Mouse (Mus musculus) cerebral cortex, adult 2 months (tissue): ENCODE results near the gene Ptov1.

Experiments used
- WGBS: fragments of 180-500 bp; shearing (Covaris S2); methylation state at CpG from one replicate; pipeline ENCODE4 v1.1.7; 2018; 5-methylcytosine and 5-hydroxymethylcytosine counted together

The Ptov1 gene

DNA sequence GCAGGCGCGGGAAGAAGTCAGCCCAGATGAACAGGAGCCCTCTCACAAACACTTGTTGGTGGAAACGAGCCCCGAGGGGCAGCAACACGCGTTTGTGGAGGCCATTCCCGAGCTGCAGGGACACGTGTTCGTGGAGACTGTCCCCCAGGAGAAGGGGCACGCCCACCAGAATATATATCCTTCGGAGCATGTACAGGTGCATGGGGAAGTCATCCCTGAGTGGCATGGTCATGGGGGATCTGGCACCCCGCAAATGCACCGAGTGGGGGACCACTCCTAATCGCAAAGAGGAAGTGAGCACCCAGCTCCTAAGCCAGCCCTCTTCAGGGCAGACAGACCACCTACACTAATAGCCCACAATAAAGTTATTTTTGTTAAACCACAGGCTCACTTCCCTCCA, 29.2 kb downstream of the Ptov1 start:
- 71% methylated on average over 14 of the region's 14 CpGs for WGBS

DNA sequence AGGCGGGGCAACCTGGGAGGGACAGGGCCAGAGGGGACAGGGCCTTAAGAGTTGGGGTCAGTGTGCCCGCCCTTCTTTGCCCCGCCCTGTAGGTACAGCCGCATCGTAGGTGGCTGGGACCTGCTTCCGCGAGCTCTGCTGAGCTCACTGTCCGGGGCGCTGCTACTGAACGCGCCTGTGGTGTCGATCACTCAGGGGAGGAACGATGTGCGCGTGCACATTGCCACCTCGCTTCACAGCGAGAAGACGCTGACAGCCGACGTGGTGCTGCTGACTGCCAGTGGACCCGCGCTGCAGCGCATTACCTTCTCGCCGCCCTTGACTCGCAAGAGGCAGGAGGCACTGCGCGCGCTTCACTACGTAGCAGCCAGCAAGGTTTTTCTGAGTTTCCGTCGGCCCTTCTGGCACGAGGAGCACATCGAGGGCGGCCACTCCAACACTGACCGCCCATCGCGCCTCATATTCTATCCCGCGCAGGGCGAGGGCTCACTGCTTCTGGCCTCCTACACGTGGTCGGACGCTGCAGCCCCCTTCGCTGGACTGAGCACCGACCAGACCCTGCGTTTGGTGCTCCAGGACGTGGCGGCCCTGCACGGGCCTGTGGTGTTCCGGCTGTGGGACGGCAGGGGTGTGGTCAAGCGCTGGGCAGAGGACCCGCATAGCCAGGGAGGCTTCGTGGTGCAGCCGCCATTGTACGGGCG, 29.9 kb downstream of the Ptov1 start:
- 7% methylated on average over 58 of the region's 58 CpGs for WGBS

DNA sequence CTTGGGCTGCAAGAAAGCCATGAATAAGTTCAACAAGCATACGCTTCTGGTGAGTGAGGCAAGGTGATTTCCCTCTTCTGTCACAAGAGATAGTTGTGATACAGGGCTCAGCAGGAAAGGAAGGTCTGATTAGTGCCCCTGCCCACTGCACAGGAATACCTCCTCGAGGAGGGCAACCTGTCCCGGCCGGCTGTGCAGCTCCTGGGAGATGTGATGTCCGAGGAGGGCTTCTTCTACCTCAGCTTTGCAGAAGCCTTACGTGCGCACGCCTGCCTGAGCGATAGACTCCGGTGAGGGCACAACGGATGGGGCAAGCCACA, 30.5 kb downstream of the Ptov1 start:
- 55% methylated on average over 11 of the region's 11 CpGs for WGBS

DNA sequence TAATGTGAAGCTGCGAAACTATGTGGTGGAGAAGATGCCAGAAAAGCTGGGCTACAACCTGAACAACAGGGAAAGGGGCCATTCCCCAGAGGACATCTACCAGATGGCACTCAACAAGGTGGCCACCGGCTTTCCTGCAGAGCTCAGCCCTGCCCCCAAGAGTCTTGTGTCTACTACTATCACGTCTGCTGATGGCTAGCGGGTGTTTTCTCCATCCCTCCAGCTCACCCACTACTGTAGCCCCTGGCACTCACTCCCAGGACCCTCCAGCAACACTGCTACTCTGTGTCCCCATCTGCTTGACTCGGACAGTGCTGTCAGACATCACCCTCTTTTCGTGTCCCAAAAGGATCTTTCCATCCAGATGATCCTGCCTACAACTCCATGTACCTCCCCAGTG, 31.5 kb downstream of the Ptov1 start:
- WGBS: 89% methylated on average over 6 of the region's 6 CpGs

DNA sequence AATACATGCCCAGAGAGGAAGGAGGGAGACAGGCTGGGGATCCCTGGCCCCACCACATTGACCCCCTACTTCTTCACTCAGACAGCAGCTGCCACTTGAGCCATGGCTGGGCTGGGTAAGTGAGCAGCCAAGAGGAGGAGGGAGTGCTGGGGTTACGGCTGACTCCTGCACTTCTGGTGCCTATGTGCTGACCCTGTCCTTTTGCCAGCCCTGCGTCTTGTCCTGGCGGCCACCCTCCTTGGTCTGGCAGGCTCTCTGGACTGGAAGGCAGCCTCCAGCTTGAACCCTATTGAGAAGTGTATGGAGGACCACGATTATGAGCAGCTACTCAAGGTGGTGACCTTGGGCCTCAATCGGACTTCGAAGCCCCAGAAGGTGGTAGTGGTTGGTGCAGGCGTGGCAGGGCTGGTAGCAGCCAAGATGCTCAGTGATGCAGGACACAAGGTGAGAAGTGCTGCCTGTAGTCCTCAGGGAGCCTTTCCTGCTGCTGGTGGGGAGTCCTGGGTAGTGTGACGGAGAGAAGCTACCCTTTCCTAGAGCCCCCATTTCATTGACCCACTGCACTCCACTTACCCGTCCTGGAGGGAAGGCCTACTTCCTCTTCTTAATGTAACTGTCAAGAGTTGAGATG, 33.0 kb downstream of the Ptov1 start:
- 85% methylated on average over 9 of the region's 9 CpGs for whole genome bisulfite sequencing

DNA sequence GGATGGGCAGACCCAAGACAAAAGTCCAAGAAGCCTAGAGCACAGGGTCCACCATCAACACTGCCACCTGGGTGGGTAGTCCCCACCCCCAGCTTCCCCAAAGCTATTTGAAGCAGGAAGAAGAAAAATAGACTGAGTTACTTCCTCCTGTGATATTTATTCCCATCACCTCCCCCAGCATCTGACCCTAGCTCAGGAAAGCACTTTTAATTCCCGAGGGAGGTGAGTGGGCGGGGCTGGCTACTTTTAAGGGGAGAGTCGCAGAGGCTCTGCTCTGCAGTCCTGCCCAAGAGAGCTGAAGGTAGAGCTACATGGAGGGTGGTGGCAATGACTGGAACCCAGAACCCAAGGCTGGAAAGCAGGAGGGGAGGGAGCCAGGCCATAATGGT, 33.6 kb downstream of the Ptov1 start:
- WGBS: 41% methylated on average over 3 of the region's 3 CpGs

DNA sequence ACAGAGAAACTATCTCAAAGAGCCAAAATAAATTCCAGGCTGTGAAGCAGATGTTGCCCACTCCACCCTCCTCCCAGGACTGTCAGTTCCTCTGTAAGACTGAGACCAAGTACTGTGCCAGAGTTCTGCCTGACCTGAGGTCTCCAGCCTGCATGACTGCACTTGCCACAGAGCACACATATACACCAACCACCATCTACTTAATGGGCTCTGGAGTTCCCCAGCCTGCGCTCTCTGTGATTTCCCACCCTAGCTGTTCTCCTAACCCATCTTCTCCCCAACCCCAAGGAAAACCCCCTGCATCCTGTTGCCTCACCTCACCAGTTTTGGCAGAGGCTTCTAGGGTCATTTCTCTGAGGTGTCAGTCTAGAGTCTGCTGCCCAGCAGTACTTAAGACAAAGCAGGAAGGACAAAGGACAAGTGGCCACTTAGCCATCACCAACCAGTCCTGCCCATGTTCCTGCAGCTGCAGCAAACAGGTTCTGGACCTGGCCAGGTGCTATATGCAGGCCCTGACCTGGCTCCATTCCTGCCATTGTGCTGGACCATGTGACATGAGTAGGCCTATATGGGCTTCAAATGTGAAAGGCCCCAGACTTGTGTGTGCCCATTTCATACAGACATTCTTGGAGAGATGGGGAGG, 34.1 kb downstream of the Ptov1 start:
- WGBS: 88% methylated on average over 1 of the region's 1 CpGs

DNA sequence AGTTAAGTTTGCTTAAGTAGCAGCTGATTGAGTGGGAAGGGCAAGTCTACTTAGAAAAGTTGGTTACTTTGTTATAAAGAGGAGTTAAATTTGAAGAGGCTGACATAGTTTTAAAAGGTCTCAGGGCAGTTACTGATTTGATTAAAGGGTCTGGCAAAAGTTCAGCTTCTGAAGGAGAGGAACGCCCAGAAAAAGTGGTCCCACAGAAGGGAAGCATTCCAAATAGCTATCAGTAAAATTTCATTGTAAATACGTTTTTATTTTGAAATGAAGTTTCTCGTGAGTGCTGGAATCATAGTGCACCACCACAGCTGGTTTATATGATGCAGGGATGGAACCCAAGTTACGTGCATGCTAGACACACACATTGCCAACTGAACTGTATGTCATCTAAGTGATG, 36.8 kb downstream of the Ptov1 start:
- WGBS: 67% methylated on average over 4 of the region's 4 CpGs

DNA sequence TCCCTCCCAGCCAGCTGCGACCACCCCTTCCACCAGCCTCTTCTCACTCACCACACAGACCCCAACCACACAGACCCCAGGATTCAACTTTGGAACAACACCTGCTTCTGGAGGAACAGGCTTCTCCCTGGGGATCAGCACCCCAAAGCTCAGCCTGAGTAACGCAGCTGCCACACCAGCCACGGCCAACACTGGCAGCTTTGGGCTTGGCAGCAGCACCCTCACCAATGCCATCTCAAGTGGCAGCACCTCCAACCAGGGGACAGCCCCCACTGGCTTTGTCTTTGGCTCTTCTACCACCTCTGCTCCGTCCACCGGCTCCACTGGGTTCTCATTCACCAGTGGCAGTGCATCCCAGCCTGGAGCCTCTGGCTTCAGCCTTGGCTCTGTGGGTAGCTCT, 40.9 kb downstream of the Ptov1 start:
- WGBS: 77% methylated on average over 5 of the region's 5 CpGs

DNA sequence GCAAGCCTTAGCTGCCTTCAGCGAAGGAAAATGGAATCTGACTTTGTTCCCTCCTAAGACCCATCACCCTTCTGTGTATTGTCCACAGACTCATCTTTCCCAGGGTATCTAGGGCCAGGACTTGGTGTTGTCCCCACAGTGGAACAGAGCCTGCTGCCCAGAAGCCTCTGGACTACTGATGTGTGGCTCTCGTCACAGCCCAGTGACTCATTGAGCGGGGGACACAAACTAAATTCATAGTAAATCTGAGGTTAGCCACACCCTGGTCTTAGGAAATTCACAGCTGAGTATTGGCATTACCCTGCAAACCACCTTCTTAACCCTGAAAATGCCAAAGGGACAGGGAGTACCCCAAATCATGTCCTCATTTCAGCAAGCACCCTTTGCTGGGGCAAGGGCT, 42.8 kb downstream of the Ptov1 start:
- WGBS: 82% methylated on average over 3 of the region's 3 CpGs

DNA sequence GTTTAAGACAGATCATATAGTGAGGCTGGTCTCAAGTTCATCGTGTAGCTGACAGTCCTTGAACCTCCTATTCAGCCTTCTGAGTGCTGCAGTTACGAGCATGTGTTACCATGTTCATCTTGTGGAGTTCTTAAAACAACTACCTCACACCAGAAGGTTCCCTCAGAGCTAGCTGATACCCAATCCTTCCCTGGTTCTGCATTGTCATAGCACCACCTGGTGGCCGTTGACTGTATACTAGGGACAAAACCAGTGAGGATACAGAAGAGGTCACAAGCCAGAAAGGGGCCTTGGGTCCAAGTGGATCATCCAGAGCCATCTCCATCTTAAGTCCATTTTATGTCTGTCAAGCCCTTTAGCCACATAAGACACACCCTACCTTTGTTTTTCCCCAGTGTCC, 44.7 kb downstream of the Ptov1 start:
- 3% methylated on average over 3 of the region's 3 CpGs for WGBS

DNA sequence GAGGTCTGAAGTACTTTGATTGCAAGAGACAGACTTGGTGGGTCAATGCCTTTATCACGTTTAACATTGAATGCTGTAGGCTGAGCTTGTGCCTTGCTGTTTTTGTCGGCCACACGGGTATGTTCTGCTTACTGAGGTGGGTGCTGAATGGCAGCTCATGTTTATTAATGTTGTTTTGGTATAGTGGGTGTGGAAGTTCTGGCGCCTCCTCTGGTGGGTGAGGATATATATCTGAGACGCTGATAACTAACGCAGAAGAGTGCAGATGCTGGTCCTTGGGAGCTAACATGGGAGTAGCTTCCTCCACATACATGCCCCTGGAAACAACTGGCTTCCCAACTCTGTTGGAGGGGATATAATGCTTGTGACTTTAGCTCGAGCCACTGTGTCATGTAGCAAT, 46.2 kb downstream of the Ptov1 start:
- WGBS: 22% methylated on average over 7 of the region's 7 CpGs

DNA sequence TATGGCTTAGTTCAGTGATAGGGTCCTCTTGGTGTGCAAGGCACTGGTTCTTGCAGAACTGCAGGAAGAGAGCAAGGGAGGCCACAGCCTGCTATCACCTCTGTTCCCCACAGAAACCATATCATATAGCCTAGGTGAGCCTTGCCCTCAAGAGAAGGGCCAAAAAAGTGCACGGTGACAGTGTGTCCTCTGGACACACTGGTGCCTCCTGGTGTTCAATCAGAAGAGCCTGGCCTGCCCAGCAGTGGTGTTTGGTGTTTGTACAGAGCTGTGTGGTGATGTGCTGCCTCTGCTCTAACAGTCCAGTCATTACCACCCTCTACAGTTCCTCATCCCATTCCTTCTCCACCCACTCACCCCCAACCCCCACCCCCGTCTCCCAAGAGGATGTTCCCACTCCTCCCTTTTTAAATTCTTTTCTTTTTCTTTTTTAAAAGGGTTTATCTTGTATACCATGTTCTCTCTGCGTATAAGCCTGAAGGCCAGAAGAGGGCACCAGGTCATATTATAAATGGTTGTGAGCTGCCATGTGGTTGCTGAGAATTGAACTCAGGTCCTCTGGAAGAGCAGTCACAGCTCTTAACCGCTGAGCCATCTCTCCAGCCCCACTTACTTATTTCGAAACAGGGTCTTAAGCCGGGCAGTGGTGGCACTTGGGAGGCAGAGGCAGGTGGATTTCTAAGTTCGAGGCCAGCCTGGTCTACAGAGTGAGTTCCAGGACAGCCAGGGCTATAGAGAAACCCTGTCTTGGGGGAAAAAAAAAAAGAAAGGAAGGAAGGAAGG, 47.7 kb downstream of the Ptov1 start:
- 83% methylated on average over 7 of the region's 7 CpGs for WGBS

DNA sequence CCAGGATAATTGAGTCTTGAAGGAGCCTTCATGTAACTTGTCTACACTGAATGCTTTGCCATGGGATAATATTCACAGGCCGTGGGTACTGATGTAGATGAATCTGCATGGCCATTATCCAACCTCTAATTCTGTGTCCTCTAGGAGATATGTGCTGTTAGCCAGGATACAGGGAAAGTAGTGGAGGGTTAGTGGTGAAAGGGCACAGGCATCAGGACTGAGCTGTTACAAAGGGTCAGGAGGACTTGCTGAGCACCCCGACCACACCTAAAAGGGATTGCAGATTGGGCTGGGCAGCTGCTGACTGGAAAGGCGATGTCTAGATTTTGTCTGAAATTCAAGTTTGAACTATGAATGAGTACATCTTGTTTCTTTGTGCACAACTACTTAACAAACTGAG, 49.1 kb downstream of the Ptov1 start:
- WGBS: 73% methylated on average over 3 of the region's 3 CpGs

DNA sequence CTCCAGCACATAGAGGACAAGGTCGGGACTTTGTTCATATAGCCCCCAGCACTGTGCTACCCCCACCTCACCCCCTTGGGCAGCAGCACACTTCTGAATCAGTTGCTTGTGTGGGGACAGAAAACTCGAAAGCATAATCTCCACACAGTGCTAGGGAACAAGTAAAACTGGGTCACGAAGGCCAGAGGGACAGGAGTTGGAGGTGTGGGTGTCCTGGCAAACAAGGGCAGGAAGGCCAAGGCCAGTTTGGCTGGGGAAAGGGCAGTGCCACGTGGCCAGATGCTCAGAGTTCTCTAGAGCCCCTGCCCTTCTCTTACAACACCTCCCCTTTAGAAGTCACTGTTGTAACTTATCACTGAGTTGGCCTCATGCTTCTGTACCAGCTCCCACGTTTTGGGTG, 49.7 kb downstream of the Ptov1 start:
- WGBS: 39% methylated on average over 5 of the region's 5 CpGs

DNA sequence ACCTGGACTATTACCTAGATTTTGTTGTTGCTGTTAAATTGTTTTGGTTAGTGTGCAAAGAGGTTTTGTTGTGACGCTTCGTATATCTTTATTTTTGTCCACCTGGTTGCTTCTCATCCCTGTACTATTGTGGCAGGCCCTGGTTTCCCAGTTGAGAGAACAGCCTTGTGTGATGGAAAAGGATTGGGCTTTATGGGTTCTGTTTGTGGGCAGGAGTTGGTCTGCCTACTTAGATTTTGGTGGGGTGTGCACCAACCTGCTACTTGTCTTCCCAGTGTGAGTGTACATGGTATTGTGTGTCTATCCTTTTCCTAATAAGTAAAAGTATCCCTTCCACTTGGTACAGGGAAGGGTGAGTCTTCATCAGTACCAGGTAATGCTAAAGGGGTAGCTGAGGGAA, 50.2 kb downstream of the Ptov1 start:
- WGBS: 80% methylated on average over 2 of the region's 2 CpGs

DNA sequence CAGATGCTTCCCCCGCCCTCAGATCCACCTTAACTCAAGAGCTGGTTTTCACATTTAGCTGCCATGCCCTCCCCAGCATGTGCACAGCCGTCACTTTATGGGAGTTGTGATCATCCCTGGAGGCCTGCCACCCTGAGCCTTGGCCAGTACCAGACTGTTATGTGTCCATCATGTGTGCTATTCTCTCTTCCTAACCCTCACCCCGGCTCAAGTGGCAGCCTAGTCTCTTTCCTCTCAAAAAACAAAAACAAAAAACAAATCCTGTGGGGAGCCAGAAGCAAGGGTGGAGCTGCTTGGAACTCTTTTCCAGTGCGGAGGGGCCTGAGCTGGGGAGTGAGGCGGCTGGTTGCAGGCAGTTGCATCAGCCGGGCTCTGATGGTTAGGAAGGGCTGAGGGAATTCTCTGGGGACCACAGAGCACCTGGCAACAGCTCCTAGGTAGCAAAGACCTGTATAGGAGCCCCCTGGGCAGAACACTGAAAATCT, 50.8 kb downstream of the Ptov1 start:
- WGBS: 23% methylated on average over 6 of the region's 6 CpGs

DNA sequence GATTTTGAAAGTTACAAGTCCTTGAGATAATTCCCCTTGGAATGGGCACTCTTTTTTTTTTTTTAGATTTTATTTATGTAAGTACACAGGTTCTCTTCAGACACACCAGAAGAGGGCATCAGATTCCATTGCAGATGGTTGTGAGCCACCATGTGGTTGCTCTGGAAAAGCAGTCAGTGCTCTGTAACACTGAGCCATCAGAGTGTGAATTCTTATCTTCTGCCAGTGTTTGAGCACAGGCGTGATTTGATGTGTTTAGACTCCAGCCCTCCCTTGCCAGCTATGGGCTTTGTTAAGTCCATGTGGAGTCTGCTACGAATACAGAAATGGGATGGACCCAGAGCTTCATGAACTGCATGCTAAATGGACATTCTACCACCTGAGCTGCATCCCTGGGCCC, 51.4 kb downstream of the Ptov1 start:
- 21% methylated on average over 2 of the region's 2 CpGs for WGBS

DNA sequence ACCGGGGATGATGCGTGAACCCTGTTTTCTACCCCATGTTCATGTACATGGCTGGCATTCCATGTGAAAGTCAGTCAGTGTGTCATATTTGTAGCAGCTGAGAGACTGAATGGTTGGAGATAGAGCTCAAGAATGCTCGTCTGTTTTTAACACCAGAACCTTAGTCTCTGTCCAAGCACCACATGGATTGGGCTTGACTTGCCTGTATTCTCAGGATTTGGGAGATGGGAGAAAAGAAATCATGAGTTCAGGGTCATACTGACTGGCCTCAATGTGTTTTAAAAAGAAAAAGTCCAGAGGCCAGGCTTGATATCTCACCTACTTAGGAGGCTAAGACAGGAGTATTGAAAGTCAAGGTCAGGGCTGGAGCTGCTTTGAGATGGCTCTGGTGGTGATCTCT, 52.1 kb downstream of the Ptov1 start:
- WGBS: 13% methylated on average over 3 of the region's 3 CpGs

DNA sequence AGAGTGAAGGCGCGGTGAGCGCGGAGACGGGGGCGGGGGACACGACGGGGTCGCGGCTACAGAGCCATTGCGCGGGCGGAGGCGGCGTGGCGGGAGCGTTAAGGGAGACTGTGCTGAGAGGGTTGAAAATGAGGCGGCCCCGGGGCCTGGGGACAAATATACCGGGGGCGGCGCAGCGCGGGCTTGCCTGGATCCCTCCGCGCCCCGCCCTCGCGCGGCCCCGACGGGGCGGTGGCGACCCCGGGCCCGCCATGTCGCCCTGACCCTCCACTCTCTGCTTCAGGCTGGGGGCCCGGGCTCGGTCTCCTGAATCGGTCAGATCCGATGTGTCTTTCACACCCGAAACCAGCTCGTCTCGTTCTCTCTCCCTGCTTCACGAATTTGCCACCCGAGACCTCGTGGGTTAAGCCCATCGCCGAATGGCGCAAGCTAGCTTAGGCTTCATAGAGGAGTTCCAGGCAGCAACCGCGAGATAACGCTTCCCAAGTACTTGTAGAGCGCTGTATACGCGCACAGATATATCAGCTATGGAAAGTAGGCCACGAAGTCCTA, 53.0 kb downstream of the Ptov1 start, which contains the start of gene Atf5:
Gene Atf5, minus strand, starts transcription at position 189 of the 552 bp plus-strand sequence.
- under 1% methylated on average over 48 of the region's 57 CpGs for WGBS

DNA sequence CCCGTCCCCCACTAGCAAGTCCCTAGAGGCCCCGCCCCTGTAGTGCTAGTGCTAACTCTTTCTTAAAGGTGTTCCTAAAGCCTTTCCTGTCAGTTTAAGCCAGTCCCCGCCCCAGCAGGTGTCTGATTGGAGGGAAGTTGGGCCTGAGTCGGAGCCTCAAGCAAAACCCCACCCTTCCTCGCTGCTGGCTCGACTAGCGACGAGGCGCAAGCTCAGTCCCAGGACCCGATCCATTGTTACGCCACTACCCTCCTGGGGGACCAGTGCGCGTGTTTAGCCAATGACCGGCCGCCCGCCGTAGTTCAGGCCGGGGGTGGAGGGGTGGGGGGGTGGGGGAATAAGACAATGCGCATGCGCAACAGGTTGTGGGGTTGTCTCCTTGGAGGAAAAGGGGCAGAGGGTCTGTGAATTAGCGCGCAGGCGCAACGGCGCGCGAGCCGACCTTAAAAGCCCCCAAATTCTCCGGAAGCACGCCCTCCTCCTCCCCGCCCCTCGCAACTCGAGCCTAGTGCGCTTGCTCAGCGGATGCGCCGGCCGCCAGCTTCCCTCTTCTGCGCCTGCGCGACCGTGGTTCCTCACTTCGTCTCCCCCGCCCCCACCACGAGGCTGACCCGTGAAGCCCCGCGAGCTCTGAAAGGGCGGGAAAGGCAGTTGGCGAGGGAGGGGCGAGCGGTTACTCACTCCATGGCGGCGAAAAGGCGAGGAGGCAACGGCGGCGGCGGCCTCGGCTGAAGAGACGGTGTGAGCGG, 53.7 kb downstream of the Ptov1 start, which contains the start of the genes Nup62 and Il4i1:
Gene Nup62, plus strand, starts transcription at position 368 of the 749 bp plus-strand sequence.
Gene Il4i1, plus strand, starts transcription at position 667 of the 749 bp plus-strand sequence.
- 0% methylated on average over 60 of the region's 62 CpGs for WGBS
